Mouse (Mus musculus) spleen, adult 2 months (tissue): Measurements from ENCODE around the gene Lhcgr.

Experiments used
- CTCF ChIP-seq: fragments of 200-500 bp; IDR thresholded peaks from 2 replicates; pipeline ENCODE4 v1.5.1; 2011; ENCODE audit warnings: mild to moderate bottlenecking, inconsistent platforms; ENCODE audit not compliant: insufficient read depth, insufficient read length, insufficient replicate concordance; ENCODE audit errors: extremely low read depth
- POLR2A ChIP-seq: fragments of 200-500 bp; IDR thresholded peaks from 2 replicates; pipeline ENCODE4 v1.6.1; 2011; ENCODE audit warnings: low read depth, low read length, inconsistent platforms

DNA sequence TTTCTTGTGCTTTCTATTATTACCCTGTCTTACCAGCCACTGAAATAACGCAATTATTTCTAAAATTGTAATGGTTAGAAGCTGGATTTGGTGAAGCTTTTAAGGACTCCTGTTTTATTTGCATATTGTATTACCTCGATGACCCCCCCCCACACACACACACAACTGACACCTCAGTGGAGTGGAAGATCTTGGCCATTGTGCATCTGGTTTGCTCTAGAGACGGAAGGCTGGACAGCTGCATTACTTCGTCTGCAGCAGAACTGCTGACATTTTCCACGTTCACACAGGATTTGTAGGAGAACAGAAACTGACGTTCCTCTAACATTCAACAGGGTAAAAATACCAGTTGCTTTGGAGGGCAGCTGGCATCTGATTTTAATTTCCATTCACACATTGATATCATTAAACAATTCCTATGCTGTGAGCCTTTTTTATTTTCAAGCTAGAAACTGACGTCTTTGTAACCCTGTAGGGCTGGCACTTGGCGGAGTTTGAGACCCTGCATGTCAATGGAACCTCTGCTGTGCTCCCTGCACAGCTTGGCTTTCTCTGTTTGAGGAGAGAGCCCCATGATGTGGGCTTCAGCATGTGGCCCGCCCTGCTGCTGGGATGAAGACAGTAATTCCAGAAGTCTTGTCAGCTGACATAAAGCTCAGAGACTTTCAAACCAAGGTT is 95.0 kb downstream of the Lhcgr start:
- TF ChIP-seq CTCF: no peak
- no peak for TF ChIP-seq POLR2A
